Mouse (Mus musculus): ENCODE measurements at regions not wholly inside any gene's neighbourhood (a gene's known extent, or its start where the extent isn't known, plus 50 kb on each side); places are given as distances from the start of the nearest gene placed in this dataset.

DNA sequence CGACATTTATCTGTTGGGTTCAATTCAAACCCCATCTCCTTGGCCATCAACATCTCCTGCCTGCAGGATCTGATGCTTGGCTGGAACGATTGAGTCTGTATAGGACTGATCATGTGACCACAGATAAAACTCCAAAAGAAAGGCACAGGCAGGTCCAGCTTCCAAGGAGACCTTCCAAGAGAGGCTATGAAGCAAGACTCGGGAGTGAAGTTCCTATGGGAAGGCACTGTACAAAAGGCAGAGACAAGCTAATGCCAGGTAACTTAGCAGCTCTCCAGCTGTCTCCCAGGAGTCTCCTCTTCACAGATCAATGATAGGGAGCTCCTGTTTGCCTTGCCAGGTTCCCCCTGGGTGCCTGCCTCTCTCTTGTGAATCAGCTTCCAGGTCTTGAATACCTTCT lies 528.2 kb upstream of the Adamts16 start:
- TF ChIP-seq POLR2A (IDR thresholded peaks at IDR 0.05; ENCODE audit: control insufficient read depth in 1 of 2, insufficient read depth in 1 of 2, low read depth in 1 of 2, low read length in 2 of 2, poor library complexity in 1 of 2): no peak
- no peak for TF ChIP-seq SMC3 (IDR thresholded peaks at IDR 0.05; ENCODE audit: low read depth, low read length)
- TF ChIP-seq CTCF (IDR thresholded peaks at IDR 0.05 in 2 of 3, conservative IDR thresholded peaks at IDR 0.05 in 1 of 3; ENCODE audit: control insufficient read depth in 1 of 3, insufficient read depth in 1 of 3, low read depth in 2 of 3, low read length in 3 of 3, poor library complexity in 1 of 3, severe bottlenecking in 1 of 3): no peak
- no peak for TF ChIP-seq TCF12 (IDR thresholded peaks at IDR 0.05; ENCODE audit: low read depth, low read length)
- no peak for TF ChIP-seq USF2 (IDR thresholded peaks at IDR 0.05; ENCODE audit: borderline replicate concordance in 1 of 2, insufficient read depth in 1 of 2, low read depth in 1 of 2, low read length in 2 of 2)
- no peak for TF ChIP-seq POLR2AphosphoS2 (IDR thresholded peaks at IDR 0.05; ENCODE audit: low read length)
- TF ChIP-seq ZNF384 (IDR thresholded peaks at IDR 0.05; ENCODE audit: low read depth, low read length): no peak
- TF ChIP-seq MEF2A (IDR thresholded peaks at IDR 0.05; ENCODE audit: extremely low read depth, insufficient replicate concordance, low read depth, low read length, poor library complexity, severe bottlenecking): no peak
